Mouse (Mus musculus): ENCODE data around the gene Slc35b2.

Gene Slc35b2

DNA sequence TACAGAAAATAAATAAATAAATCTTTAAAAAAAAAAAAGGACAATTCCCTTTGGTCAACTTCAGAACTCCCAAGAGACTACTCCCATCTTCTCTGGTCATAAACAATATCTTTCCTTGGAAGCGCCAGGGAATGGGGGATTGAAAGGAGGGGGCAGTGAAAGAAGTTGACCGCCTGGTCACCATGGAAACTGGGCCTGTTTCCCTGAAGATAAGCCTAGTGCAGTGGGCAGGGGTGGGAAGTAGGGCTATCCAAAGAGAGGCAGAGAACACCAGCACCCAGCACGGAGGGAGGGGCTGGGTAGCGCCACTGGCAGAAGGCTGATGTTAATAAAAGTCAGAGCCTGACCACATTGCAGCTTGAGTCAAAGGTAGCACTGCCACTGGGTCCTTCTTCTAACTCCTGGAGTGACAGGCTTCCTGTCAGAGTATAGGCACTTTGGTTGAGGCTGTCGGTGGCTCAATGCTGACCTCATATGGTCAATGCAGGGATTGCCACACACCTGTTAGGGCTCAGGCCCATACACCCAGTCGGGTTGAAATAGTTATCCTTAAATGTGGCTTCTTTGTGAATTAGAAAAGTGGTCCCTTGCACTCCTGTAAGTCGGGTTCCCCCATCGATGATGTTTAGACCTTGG lies 11.7 kb upstream of the Slc35b2 start:
- no peak for TF ChIP-seq GATA4 (IDR thresholded peaks at IDR 0.05; ENCODE audit: insufficient replicate concordance, low read length)

DNA sequence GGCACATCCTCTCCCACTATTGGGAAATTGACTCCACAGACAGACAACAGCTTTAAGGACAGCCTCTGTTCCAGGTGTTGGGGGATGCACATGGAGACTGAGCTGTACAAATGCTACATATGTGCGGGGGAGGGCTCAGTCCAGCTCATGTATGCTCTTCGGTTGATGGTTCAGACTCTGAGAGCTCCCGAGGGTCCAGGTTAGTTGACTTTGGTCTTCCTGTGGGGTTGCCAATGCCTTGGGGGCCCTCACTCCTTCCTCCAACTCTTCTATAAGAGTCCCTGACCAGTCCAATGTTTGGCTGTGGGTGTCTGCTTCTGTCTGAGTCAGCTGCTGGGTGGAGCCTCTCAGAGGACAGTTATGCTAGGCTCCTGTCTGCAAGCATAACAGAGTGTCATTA lies 10.6 kb upstream of the Slc35b2 start:
- TF ChIP-seq GATA4 (IDR thresholded peaks at IDR 0.05; ENCODE audit: insufficient replicate concordance, low read length) = no peak

DNA sequence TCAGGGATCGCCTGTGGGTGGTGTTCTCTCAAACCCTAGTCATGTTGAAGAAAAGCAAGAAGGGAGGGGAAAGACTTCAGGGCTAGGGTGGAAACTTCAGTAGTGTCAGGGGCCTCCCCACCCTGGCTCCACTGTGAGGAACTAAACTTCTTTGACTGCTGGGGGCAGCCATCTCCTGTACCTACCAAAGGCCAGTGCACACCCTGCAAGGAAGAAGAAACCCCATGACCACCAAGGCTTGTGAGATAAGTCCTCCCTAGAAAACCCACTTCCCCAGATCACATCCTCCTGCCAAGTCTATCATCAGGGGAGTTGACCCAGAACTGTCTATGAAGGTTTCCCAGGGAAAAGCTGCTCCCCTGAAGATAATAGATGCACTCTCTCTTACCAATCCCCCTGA lies 9.3 kb upstream of the Slc35b2 start:
- TF ChIP-seq GATA4 (IDR thresholded peaks at IDR 0.05; ENCODE audit: insufficient replicate concordance, low read length) = no peak

DNA sequence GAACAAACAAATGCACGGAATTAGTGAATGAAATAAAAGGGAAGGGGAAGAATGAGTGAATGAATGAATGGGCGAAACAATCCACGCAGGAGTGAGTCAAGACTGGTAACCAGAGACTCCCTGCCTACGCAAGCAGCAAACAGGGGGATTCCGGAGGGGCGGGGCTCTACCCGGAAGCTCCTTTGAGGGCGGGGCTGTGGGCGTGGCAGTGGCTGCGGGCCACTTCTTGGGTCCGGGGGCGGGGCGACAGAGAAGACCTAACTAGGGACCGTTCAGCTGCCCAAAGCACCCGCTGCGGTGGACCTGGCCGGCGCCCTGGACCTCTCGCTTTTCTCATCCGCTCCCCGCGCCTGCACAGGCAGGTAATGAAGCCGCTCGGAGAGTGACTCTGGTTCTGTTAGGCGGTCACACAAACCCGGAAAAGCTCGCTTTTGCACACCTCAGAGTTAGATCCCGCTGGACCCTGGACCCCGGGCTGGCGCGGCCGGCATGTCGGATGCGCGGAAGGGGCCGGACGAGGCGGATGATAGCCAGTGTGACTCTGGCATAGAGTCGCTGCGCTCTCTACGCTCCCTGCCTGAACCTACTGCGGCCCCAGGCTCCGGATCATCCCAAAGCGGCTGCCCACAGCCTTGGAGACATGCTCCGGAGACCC lies 8.1 kb upstream of the Slc35b2 start, which contains the start of gene Nfkbie:
Nfkbie (plus strand) TSS at position 252 of the 655 bp plus-strand sequence.
- TF ChIP-seq GATA4 (IDR thresholded peaks at IDR 0.05; ENCODE audit: insufficient replicate concordance, low read length) = no peak; the same call in 1 of the 2 replicates

DNA sequence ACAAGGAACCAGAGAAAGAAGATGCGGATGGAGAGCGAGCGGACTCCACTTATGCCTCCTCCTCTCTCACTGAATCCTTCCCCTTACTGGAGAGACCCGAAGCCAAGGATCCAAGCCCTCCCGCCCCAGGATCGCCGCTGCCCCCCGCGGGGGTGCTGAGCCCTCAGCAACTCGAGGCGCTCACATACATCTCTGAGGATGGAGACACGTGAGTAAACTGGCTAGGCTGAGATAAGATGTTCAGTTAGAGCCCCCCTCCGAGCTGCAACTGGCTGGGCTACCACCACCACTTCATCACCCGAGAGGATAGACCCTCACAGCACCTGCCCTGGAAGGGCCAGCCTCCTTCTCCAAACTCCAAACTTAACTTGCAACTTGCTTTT lies 7.6 kb upstream of the Slc35b2 start:
- TF ChIP-seq GATA4 (IDR thresholded peaks at IDR 0.05; ENCODE audit: insufficient replicate concordance, low read length) = no peak

DNA sequence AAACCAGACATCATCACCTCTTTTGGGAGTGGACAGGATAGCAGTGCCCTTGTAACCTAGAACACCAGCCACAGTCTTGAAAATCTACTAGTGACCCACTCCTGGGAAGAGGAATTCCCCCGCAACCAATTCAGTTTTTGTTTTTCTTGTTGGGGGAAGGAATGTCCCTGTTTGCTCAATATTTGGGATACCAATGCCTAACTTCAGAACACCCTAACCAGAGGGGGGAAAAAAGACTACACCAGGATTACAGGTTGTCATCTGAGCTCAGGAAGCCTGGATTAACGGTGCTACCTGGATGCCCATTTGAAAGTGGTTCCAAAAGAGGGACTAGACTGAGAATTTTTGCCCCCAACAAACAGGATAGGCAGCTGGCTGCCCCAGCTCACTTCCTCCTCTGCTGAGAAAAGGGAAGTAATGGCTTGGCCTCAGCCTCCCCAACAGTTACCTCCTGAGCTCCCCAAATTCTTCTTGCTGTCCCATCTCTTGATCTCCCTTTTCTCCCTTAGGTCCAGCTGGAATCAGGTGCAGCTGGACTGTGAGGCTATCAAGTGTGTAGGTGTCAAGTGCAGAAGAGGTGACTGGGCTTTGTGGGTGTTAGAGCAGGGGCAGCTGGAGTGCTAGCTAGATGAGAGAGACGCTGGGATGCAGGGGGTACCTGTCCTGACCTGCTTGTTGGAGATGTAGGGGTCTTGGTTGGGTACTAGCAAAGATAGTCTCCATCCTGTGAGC lies 7.0 kb upstream of the Slc35b2 start:
- no peak for TF ChIP-seq GATA4 (IDR thresholded peaks at IDR 0.05; ENCODE audit: insufficient replicate concordance, low read length)

DNA sequence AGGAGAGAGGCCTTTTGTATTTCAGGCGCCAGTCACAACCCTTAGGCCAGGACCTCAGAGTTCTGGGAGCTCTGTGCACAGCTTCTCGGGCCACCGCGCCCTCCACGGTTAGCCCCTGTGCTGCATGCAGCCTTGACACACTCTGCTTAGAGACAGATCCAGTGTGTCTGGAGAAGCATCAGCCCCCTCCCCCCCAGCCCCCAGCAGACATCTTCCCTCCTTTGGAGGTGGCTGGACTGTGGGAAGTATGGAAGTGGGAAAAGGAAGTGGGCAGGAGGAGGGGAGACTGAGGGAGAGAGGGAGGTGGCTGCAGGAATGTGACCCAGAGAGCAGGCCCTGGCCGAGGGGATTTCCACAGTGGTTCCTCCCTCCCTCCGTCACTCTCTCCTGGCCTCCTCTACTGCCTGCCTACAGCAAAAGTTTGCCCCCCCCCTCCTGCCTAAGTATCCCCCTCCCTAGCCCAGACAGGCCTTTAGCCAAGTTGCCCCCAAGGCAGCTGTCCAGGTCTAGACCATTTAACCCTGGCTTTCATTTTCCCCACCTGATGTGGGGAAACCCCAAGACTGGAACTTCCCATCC lies 6.3 kb upstream of the Slc35b2 start:
- no peak for TF ChIP-seq GATA4 (IDR thresholded peaks at IDR 0.05; ENCODE audit: insufficient replicate concordance, low read length)

DNA sequence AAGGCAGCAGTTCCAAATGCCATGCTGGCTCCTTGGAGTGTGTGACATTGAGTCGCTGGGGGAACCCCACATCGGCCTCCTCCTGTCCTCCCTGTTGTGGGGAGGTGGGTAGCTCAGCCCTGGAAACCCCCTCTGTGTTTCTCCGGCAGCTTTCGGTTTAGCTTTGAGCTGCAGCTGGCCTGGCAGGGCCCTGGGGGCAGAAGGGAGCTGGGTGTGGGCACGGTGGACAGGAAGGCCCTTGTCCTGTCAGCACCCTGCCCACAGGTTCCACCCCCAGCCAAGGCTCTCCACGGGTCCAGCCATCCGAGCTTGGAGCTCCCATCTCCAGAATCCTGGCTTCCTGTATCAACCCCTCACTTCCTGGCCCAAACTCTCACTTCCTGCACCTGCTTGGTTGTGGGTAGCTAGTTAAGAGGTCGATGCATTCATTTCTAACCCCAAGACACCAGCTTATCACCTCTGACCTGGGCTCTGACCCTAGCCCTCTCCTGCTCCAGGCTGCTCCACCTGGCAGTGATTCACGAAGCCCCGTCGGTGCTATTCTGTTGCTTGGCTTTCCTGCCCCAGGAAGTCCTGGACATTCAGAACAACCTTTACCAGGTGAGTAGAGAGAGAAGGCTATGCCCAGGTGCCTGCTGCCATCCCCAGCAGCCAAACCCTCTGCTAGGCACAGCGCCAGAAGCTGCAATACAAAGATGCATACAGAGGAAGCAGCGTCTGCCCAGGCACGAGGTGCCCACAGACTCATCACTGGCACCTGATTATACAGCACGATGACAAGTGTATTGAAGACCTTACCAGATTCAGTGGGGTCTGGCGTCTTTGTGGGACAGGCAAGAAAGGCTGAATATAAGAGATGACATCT lies 5.4 kb upstream of the Slc35b2 start:
- no peak for TF ChIP-seq GATA4 (IDR thresholded peaks at IDR 0.05; ENCODE audit: insufficient replicate concordance, low read length)

DNA sequence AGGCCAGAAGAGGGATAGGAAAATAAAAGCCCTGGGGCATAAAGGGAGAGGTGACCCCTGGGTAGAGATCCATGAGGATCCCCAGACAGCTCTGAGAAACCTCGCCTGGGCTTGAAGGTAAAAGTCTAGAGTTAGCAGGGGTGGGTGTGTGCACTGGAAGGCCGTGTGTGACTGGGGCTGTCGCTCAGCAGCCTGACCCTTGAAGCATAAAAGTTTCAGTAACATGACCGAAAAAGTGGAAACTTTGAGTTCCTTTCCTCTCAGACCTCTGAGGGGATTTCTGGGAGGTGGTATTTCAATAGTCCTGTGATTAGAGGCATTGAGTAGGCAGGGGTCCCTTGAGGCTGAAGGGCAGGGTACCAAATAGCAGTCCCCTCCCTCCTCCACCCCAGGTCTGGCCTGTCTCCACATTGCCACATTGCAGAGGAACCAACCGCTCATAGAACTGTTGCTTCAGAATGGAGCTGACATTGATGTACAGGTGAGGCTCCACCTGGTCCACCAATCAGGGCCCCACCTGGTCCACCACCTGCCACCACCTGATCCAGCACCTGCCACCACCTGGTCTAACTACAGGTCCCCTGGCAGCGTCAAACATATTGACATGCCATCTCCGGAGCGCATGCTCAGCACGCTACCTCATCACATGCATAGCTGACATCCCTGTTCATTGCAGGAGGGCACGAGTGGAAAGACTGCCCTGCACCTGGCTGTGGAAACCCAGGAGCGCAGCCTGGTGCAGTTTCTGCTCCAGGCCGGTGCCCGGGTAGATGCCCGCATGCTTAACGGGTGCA lies 3.7 kb upstream of the Slc35b2 start:
- TF ChIP-seq GATA4 (IDR thresholded peaks at IDR 0.05; ENCODE audit: insufficient replicate concordance, low read length) = no peak

DNA sequence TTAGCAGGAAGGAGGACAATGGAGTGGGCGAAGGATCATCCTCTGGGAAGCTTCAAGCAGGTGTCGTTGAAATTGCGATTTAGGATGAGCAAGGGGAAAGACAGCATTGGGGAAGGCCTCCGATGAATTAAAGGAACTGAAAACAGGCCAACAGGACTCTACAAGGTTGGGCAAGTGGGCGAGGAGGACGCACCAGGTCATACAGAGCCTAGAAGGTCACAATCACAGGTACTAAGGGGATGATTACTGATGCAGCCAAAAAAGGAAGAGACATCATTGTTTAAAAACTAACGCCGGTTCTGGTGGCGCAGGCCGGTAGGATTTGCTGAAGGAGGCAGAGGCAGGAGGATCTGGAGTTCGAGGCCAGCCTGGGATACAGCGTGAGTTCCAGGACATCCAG lies 458 bp upstream of the Slc35b2 start:
- no peak for TF ChIP-seq GATA4 (IDR thresholded peaks at IDR 0.05; ENCODE audit: insufficient replicate concordance, low read length)

DNA sequence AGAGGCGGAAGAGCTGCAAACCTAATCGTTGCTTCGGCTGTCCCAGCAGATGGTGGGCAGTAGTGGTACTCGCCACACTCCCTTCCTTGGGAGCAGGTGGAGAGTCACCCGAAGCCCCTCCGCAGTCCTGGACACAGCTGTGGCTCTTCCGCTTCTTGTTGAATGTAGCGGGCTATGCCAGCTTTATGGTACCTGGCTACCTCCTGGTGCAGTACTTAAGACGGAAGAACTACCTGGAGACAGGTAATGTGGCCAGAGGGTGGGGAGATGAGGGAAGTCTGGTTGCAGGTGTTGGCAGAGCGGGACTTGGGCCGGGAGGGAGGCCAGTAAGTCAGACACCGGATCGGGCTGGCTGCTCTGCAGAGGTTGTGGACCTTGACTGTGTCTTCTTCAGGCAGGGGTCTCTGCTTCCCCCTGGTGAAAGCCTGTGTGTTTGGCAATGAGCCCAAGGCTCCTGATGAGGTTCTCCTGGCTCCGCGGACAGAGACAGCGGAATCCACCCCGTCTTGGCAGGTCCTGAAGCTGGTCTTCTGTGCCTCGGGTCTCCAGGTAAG lies 934 bp downstream of the Slc35b2 start:
- TF ChIP-seq GATA4 (IDR thresholded peaks at IDR 0.05; ENCODE audit: insufficient replicate concordance, low read length) = no peak

DNA sequence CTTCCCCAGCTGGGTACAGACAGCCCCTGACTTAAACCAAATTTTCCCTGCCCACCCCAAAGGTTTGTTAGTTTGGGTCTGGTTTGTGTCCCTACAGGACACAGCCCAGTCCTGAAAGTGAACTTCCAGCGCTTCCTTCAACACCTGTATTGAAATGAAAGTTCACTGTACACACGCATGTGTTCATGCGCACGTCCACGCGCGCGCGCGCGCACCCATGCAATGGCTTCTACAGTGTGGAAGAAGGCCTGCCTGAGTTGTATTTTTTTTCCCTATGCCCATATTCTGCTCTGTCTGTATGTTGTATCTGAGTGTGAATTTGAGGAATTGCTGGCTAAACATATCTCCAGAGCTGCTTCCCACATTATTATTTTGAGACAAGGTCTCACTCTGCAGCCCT lies 1.4 kb downstream of the Slc35b2 start:
- no peak for TF ChIP-seq GATA4 (IDR thresholded peaks at IDR 0.05; ENCODE audit: insufficient replicate concordance, low read length)

DNA sequence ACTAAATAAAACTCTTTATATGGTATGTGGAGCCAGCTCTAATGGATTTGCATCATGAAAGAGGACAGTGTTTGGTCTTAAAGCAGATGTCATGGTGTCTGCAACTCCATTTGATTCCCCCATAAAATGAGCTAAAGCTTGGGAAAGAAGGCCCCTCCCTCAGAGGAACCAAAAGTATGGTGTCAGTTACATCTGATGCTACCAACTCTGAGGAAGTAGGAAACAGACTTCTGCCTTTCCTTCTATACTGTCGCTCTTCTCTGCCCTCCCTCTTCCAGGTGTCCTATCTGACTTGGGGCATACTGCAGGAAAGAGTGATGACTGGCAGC lies 2.3 kb downstream of the Slc35b2 start:
- no peak for TF ChIP-seq GATA4 (IDR thresholded peaks at IDR 0.05; ENCODE audit: insufficient replicate concordance, low read length)
